Mouse (Mus musculus): ENCODE results near the gene Ehhadh.
A peak's percentile ranks its signal among the peaks of the same experiment; 100 is the strongest.
"Not testable (repeated sequence)": the region's sequence is repeated elsewhere in the genome, so short reads cannot be mapped to it uniquely, and the experiment has no call there.

Gene Ehhadh

DNA sequence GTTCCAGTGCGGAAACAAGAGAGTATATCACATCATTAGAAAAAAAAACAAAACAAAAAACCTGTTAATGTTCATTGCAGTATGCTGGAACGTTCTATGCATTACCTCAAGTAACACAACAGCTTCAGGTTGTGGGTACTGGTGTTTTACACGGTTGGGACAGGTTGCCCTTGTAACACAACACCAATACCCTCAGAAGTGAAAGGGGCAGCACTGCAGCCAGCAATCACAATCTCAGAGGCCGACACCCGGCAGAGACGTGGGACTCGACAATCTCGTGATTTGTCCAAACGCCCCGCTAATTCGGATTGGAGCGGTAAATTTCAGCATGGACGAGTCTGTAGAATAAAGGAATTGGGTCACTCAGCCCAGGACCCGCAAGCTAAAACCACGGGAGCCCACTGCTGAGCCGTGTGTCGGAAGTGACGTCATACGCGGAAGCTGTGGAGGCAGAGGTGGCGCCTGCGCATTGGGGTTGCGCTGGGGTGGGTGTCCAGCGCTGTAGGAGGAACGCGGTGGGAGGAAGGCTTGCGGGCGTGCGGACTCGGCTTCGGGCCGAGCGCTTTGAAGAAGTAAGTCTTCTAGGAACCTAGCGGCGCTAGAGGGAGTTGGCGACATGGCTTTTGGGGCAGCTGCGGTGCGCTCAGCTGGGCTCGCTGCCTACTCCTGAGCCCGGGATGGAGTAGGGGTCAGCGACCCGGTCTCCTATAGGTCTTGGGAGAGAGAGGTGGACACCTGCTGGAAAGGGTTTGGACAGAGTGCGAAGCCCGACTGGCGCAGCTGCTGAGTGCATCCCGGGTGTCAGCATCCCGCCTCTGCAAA, 6.5 kb upstream of the Ehhadh start, which contains the start of gene Map3k13:
TSS of gene Map3k13 (plus strand) at position 472 of the 822 bp plus-strand sequence.
- peak; percentile 91 to 94 for DNase-seq (ENCODE audit: low spot score in 2 of 2)

DNA sequence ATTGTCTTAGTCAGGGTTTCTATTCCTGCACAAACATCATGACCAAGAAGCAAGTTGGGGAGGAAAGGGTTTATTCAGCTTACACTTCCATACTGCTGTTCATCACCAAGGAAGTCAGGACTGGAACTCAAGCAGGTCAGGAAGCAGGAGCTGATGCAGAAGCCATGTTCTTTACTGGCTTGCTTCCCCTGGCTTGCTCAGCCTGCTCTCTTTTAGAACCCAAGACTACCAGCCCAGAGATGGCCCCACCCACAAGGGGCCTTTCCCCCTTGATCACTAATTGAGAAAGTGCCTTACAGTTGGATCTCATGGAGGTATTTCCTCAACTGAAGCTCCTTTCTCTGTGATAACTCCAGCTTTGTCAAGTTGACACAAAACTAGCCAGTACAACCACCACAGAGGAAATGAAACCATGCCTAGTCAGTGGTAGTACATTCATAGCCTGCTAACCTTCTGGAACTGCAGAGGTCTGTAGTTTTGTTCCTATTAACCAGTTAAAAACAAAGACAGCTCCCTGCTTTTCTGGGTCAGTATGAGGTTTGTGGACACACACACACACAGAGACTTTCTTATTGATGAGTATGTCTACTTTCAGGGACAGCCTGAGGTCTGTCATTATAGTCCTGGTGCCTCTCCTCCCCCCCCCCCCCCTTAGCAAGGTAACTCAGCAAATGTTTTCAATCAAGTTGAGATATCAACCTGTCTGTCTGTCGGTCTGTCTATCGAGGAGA, 5.6 kb upstream of the Ehhadh start:
- not testable (repeated sequence) for DNase-seq (ENCODE audit: low spot score in 2 of 2)

DNA sequence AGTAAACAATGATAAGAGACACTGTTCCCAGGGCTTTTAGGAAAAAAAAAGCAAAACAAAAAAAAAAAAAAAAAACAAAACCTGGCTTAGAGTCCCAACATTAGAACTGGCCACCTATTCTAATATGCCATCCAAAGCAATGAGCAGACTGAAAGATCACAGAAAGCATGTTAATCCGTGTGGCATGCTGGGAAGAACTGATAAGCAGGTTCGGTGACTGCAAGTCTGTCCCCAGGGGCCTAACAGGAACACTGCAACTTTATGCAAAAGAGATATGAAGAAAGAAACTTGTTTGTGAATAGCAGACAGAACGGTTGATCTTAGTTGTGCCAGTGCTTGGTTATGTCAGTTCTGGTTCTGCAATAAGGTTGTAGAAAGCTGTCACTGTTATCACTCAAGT, 4.2 kb upstream of the Ehhadh start:
- DNase-seq (ENCODE audit: low spot score in 2 of 2): no peak

DNA sequence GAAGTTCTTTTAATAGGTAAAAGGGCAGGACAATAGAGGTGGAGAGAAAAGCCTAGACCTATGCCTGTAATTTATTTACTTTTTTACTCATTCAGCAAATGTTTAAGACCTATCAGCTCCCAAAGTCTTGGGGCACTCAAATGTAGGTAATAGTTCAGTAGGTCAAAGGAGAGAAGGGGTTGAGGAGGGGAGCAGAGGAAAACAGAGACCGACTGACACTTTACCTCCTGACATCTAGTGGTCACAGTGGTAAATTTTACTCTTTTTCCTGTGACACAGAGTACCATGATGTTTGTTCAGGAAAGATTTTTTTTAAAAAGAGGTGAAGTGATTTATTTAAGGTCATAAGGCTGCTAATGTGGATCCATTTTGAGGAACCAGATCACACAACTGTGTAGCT, 2.9 kb upstream of the Ehhadh start:
- DNase-seq (ENCODE audit: low spot score in 2 of 2): no peak

DNA sequence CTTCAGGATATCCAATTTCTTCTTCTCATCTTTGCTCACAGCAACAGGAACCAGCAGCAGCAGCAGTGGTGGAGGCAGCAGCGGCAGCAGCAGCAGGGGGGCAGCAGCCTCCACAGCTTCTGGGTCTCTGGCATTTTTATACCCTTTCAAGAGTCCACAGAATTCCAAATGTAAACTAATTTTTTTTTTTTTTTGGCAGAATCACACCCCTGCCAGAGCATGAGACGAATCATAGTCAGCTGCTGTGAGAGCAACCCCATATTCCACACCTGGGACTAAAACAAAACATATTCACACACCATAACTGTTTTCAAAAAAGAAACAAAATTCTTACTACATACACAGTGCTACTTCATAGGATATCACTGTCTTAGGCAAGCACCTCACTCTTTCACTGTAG, 1.6 kb upstream of the Ehhadh start:
- no peak for DNase-seq (ENCODE audit: low spot score in 2 of 2)

DNA sequence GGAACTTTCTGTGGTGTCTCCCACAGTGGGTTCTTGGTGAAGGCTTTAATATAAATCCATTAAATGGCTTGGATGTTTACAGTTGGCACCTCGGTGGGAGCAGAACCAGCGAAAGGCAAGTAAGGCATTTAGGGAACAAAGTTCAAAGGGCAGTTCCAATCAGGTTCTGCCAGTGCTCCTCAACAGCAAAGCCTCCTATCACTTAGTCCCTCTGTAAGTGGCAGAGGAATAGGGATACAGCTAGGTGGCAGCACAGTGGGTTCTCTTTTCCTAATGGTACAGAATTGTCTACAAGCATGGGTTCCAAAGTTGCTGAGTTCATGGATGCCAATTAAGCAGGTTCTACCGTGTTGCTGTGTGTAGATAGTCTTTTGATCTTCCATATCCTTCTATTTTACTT, 974 bp upstream of the Ehhadh start:
- DNase-seq (ENCODE audit: low spot score in 2 of 2): no peak

DNA sequence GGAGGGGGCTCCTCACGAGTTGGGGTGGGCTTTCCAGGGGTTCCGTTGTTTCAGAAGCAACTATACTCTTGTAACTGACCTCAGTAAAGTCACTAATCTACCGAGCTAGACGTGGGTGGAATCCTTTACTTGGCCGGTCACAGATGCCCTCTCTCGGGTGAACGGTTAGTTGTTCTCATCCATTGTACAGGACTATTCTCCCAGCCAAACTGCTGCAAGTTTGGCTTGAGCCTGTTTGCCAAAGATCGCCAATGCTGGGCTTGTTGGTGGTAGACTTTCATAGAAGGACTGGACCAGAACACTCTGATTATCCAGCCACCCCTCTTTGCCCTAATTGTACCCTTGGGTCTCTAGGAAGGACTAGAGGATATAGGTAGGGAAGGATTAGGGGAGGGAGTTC, 1.3 kb downstream of the Ehhadh start:
- no peak for DNase-seq (ENCODE audit: low spot score in 2 of 2)

DNA sequence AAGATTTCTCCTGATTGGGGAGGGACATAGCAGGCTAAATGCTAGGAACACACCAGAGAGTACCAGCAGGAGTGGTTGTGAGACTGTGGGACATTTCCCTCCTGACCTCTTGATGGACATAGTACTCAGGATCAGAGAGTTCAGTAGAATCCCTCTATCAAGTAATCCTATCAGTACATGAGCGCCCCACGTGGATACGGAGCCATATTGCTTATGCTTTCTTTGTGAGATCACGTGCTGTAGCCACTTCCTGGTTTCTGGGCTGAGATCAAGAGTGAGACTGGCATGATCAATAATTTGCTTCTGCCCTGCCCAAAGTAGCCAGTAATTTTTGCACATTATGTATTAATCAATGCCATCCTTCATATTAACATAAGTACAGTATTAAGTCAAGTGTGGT, 2.6 kb downstream of the Ehhadh start:
- DNase-seq (ENCODE audit: low spot score in 2 of 2): no peak

DNA sequence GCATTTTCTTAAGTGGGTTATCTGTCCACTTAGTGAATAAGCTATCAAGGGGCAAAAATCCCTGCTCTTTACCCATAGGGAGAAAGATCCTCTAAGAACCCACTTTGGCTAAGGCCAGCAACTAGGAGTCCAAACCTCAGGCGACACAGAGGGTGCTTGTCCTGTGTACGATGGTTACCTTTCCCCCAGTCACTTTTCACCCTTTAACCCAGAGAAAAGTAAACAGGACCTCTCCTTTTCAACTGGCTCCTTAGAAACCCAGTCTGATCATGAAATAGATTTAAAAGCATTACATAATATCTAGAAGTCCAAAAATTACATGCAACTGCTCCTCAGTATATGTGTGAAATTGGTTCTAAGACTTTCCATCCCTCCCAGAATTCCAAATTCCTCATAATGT, 4.8 kb downstream of the Ehhadh start:
- DNase-seq (ENCODE audit: low spot score in 2 of 2): no peak

DNA sequence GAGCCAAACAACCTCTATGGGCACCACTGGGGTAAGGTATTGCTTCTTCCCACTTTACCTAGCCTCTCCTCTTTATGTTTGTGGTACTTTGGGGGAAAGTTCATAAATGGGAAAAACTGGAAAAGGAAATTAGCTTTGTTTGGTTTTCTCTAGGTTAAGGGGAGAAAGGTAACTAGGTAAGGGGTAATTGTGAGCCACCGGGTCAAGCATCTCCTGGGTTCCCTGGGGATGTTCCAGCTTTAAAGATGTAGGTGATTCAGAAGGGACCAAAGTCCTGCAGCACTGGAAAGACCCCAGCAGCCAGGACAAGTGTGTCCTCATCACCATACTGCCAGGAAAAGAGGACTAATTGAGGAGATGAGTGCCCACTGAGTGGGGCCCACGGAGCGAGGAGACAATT, 5.7 kb downstream of the Ehhadh start:
- no peak for DNase-seq (ENCODE audit: low spot score in 2 of 2)

DNA sequence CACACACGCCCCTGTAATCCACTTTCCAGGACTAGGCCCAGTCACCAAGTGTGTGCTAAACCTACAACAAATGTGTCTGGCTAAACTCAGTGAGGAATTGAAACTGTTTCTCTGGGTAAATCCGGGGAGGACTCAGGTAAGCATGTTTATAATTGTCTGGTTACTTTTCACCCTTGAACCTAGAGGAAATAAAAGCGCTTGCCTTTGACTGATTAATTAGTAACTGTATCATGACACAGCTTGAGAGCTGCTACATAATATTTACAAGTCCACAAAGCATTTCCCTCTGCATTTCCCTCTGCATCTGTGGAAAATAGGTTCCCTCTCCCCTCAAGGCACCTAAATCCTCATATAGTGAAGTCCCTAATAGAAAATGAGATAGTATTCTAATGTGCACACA, 6.3 kb downstream of the Ehhadh start:
- no peak for DNase-seq (ENCODE audit: low spot score in 2 of 2)

DNA sequence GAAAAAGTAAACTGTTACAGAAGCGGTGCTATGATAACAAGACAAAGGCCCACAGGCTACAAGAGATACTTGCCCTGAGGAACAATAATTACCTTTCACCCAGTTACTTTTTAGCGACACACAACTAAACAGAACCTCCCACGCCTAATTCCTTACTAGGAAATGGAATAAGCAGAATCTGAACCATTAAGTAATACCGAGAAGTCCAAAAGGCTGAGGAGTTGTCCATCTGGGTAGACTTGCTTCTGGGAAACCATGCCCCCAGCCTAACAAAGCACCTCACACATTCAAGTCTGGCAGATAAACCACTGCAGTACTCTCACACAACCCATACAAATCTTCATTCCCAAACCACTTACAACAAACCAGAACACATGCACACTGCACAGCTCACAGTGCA, 8.5 kb downstream of the Ehhadh start:
- no peak for DNase-seq (ENCODE audit: low spot score in 2 of 2)

DNA sequence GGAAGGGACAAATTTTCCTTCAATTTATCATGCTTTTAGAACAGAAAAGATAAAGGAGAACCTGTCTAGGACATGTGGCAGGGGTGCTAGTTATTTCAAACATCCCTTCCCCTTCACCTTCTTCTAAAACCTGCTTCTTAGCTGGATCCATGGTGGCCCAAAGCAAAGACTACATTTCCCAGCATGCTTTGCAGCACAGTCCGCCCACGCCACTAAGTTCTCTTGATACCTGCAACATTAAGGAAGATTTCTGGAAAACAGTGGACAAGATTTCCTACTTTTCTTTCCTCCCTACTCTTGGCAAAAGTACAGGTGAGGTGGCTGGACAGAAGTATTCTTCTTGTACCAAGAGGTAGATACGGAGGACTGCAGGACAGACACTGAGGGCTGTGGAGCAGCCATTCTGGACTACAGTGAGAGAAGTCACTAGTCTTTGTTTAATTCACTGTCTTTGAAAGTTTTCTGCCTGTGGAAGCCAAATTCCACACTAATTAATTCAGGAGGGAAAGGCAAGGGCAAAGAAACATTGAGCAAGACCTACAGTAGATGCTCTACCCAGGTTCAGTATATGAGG, 9.2 kb downstream of the Ehhadh start:
- no peak for DNase-seq (ENCODE audit: low spot score in 2 of 2)

DNA sequence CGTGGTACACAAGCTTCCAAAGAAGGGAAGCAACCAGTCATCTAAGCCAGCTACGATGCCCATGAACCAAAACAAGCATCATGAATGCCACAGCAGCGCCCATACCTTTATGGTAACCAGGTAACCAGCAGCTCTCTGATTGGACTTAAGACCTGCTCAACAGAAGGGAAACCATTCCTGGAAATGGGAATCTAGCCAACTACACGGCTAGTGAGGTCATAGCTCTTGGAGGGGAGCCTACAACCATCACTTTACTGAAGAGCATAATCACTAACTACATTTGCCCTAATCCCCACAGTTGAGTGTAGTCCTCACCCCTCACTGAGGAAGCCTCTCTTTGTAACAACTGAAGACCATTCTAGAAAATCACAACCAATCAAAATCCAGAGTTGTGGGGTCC, 12.9 kb downstream of the Ehhadh start:
- DNase-seq (ENCODE audit: low spot score in 2 of 2): no peak

DNA sequence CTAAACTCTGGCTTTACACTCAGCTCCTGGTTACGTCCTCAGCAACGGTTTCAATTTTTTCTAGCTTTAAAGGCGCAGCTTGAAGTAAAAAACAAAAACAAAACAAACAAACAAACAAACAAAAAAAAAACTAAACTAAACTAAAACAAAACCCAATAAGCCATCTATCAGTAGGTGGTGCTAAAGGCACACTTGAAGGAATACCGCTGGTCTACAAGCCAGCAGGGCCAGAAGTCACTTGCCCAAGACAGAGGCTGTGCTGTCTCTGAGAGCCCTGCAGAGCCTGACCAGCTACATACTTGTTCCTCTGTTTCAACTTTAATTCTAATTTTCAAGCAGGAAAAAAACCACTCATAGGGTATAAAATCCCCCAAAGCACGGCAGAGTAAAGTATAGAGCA, 17.9 kb downstream of the Ehhadh start:
- DNase-seq (ENCODE audit: low spot score in 2 of 2): no peak

DNA sequence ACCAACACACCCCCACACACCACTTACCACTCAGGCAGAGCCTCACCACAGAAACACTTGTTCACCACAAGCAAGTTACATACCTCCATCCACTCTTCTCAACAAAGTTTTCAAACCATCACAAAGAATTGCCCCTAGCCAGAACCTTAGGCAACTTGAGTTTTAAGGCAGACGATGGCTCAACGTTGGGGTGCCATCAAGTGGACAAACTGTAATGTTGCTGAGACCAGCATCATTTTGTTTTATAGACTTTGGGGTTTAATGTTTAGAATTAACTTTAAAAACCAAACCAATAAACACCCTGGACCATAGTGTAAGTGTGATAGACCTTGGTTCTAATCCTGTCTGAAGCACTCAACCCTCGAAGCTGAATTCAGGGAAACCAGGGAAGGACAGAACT, 19.4 kb downstream of the Ehhadh start:
- DNase-seq (ENCODE audit: low spot score in 2 of 2): no peak

DNA sequence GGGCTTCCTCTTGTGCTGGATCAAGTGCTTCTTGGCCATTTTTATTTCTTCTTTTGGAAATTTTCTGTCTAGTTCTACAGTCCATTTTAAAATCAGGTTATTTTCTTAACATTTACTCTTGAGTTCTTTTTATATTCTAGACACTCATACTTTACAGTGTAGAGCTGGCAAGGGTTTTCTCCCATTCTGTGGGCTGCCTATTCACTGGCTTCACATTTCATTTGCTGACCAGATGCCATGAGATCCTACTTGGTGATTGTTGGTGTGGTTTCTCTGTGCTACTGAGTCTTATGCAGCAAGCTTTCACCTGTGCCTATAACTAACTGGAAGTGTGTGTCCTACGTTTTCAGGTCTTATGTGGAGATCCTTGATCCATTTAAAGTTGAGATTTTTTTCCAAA, 29.2 kb downstream of the Ehhadh start:
- no peak for DNase-seq (ENCODE audit: low spot score in 2 of 2)

DNA sequence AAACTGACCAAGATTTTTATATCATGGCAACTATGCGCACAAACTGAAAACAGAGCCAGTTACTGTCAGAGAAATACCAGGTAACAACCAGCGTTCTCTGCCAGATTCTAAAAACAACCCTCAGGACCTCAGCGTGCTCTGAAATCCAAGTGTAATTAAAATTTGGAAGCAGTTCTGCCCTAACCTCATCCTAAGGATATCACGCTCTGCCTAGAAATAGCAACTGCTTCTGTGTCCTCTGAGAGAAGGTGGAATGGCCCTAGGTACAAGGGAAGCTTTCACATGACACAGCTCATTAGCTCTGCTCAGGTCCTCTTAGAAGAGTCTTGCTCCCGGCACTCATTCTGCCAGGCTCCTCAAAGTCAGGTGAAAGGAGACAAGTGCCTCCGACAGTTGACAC, 44.2 kb downstream of the Ehhadh start:
- no peak for DNase-seq (ENCODE audit: low spot score in 2 of 2)

DNA sequence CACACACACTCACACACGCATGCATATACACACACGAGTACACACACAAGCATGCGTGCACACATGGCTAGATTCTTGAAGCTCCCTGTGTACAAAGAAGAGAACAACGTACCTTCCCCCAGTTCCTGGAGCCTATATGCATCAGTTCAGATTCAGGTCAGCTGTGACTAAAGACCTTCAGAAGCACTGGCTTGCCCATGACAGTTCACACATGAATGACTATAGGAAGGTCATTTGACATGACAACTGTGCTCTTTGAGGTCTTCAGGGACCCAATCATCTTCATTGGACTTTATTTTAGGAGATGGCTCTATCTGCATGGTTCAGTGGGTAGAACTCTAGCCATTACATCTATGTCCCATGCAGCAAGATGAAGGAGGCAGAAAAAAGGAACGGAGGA, 44.7 kb downstream of the Ehhadh start:
- DNase-seq (ENCODE audit: low spot score in 2 of 2): no peak

DNA sequence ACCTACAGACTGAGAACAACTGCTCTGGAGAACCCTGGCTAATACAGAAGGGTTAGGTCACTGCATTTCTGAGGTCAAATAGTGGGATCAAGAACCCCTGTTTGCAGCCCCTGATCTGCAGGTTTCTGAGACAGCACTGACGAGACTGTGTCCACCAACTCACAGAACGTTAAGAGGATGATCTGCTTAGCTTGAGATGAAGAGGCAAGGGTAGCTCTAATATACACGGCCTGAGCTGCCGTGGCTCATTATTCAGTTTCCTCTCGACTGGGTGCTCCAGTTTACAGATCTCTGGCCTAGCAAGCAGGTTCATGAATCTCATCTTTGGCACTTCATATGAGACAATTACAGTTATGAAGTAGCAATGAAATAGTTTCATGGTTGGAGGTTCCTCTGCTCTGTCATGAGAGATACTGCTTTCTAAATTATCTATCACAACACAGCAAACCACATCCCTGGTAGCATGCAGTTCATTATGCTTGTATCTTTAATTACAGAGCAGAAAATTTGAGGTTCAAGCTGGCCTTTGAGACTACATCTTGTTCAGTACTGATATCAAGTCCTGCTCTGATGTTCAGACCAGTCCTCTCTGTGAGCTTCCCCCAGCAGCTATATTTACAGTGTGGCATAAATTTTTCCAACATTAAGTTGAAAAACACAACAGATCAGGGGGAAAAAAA, 45.3 kb downstream of the Ehhadh start:
- DNase-seq (ENCODE audit: low spot score in 2 of 2): no peak

DNA sequence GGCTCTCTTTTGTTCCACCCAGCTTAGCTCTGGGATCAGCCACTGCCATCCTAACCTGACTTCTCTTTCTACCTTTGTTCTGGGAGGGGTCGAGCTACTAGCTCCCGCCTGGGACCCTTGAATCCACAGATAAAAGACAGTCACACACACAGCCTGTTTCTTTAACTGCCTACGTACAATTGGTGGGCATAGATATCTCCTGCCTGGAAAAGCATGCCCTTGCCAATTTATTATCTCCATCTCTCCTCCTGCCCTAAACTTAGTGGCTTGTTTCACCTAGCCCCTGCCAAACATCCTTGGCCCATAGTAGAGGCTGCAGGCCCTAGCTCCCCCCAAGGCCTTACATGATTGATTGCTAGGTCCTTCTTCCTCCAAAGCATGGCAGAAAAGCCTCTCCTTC, 46.1 kb downstream of the Ehhadh start:
- no peak for DNase-seq (ENCODE audit: low spot score in 2 of 2)

DNA sequence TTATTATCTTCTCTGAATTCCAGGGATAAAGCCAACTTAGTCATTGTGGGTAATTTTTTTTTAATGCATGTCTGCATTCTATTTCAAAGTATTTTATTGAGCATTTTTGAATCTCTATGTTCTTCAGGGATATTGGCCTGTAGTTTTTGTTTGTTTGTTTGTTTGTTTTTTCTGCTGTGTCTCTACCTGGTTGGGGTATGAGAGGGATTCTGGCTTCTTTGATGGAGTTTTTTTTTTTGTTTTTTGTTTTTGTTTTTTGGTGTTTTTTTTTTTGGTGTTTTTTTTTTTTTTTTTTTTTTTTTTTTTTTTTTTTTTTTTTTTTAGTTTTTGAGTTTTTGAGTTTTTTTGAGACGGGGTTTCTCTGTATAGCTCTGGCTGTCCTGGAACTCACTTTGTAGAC, 52.0 kb downstream of the Ehhadh start:
- DNase-seq (ENCODE audit: low spot score in 2 of 2): no peak
